Mouse (Mus musculus): ENCODE measurements around the gene Erich6b. TPM values are rescaled to one million over a fixed set of nuclear protein-coding genes. Genes with fewer than 3 reads are reported as not detected.
A peak's percentile ranks its signal among the peaks of the same experiment; 100 is the strongest.

The Erich6b gene
- polyA plus RNA-seq, 1 experiment from 2014 or later = not detected

DNA sequence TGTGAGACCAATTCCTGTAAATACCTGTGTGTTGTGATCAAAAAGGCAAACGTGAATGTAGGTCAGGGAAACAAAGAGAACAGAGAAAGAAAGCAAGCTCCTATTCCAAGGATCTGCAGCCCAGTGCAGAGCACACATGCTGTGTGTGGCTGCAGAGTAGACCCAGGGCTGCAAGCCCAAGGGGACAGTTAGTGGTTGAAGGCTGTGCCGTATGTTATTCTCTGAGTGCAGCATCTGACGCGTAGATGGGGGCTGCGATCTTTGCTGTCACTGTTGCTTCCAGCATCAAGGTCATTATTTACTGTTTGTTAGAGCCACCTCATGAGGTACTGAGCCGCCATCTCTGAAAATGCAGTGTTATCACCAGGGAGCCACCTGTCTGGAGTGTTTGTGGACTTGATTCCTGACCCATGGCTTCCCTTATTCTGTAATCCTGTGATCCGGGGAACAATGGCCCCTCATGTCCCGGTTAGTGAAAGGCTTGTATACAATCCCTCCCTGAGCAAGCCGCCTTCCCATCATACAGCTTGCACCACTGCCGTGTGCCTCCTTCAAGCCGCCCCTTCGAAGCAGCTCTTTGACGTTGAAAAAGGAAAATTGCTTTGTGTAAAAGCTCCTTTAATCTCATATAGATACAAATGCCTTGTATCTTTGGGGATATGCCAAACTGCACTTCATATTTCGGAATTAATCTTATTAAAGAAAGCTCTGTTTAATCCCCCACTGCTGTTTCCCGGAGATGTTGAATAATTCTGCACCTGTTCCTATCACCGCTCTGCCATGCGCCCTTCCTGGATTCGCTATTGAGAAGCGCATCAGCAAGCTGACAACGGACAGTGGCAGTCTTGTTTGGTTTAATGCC lies 5.1 kb downstream of the Erich6b start:
- peaks cover 5% of the 10 kb centered on the region for H3K4me1 ChIP-seq
- no peak overlapping the region for H3K9ac ChIP-seq
- H3K4me2 ChIP-seq (replicated peaks) = no peak overlapping the region
- no peaks in the 10 kb centered on the region for H3K36me3 ChIP-seq
- 0 out of 2 replicates have a peak, but pooled peaks have one; percentile 26 for ATAC-seq (ENCODE audit: low FRiP score, low read depth)
- H3K27ac ChIP-seq = no peak overlapping the region
- no peak overlapping the region for H3K4me3 ChIP-seq
- H3K27me3 ChIP-seq (replicated peaks) = no peaks in the 10 kb centered on the region
- 54% methylated on average over 20 of the region's 20 CpGs for WGBS
- H3K9me3 ChIP-seq = no peaks in the 10 kb centered on the region

GRCm38 (mm10) chr14:75660936-75661335 lies 18.9 kb downstream of the Erich6b start:
- H3K36me3 ChIP-seq = no peaks in the 10 kb centered on the region

DNA sequence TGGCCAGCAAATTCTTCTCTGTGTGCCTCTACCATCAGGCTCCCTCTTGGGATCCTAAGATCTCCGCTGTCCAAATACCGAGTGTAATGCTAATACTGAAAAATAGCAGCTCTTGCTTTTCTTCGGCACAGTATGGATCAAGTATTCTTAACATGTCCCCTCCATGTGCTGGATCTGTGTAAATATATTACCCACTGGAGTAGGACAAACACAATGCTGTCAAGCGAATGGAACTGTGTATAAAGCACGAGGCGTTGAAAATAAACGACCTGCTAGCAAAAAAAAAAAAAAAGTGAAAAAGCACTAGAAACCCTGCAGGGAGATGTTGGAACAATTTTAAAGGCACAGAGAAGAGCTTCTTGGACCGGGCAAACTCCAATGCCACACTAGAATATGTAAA lies 19.5 kb downstream of the Erich6b start:
- Histone ChIP-seq H3K4me2 (replicated peaks) (no peak overlapping the region), H3K27me3 (replicated peaks) (no peaks in the 10 kb centered on the region), H3K27ac (no peak overlapping the region), H3K4me1 (0 out of 2 replicates have a peak, but pooled peaks cover 5% of the 10 kb centered on the region), H3K36me3 (no peaks in the 10 kb centered on the region), H3K9me3 (no peaks in the 10 kb centered on the region), H3K4me3 (no peak overlapping the region), H3K9ac (no peak overlapping the region)
- 41% methylated on average over 8 of the region's 8 CpGs for WGBS
- ATAC-seq (ENCODE audit: low FRiP score, low read depth) = no peak

More at GRCm38 (mm10) chr14:75660936-75661335, 18.9 kb downstream of the Erich6b start:
- Histone ChIP-seq H3K4me3 (no peak overlapping the region), H3K4me1 (0 out of 2 replicates have a peak, but pooled peaks cover 5% of the 10 kb centered on the region), H3K4me2 (replicated peaks) (no peak overlapping the region), H3K27me3 (replicated peaks) (no peaks in the 10 kb centered on the region), H3K9me3 (no peaks in the 10 kb centered on the region), H3K9ac (no peak overlapping the region), H3K27ac (no peak overlapping the region)
- 86% methylated on average over 6 of the region's 6 CpGs for WGBS
- ATAC-seq (ENCODE audit: low FRiP score, low read depth) = no peak

GRCm38 (mm10) chr14:75665430-75666180 lies 23.5 kb downstream of the Erich6b start:
- 84% methylated on average over 2 of the region's 2 CpGs for WGBS
- Histone ChIP-seq H3K4me1 (0 out of 2 replicates have a peak, but pooled peaks cover 5% of the 10 kb centered on the region), H3K9me3 (no peaks in the 10 kb centered on the region), H3K4me3 (no peak overlapping the region), H3K27ac (no peak overlapping the region), H3K27me3 (replicated peaks) (no peaks in the 10 kb centered on the region), H3K4me2 (replicated peaks) (no peak overlapping the region), H3K9ac (no peak overlapping the region), H3K36me3 (no peaks in the 10 kb centered on the region)
- ATAC-seq (ENCODE audit: low FRiP score, low read depth) = no peak

DNA sequence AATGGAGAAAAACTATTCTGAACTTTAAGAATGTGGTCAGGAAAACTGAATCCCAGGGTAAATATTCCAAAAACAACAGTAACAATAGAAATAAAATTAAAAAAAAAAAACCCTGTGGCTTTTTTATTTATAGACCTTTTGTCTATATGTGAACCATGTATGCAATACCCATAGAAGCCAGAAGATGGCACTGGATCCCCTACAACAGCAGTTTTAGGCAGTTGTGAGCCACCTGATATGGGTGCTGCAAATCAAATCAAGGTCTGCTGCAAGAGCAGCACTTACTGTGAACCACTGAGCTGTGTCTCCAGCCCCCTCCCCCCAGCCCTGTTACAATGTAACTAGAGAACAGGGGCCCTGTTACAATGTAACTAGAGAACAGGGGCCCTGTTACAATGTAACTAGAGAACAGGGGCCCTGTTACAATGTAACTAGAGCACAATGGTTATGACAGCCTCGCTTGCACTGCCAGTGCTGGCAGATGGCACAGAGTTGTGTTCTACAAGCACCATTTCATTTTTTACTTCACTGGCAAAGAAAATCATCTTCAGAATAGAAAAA lies 27.1 kb downstream of the Erich6b start:
- ATAC-seq (ENCODE audit: low FRiP score, low read depth) = no peak
- no peak overlapping the region for H3K4me2 ChIP-seq (replicated peaks)
- 75% methylated on average over 1 of the region's 1 CpGs for WGBS
- H3K27ac ChIP-seq = no peak overlapping the region
- H3K9me3 ChIP-seq = no peaks in the 10 kb centered on the region
- H3K4me3 ChIP-seq = no peak overlapping the region
- no peaks in the 10 kb centered on the region for H3K4me1 ChIP-seq
- no peaks in the 10 kb centered on the region for H3K27me3 ChIP-seq (replicated peaks)
- H3K36me3 ChIP-seq = no peaks in the 10 kb centered on the region
- H3K9ac ChIP-seq = no peak overlapping the region

DNA sequence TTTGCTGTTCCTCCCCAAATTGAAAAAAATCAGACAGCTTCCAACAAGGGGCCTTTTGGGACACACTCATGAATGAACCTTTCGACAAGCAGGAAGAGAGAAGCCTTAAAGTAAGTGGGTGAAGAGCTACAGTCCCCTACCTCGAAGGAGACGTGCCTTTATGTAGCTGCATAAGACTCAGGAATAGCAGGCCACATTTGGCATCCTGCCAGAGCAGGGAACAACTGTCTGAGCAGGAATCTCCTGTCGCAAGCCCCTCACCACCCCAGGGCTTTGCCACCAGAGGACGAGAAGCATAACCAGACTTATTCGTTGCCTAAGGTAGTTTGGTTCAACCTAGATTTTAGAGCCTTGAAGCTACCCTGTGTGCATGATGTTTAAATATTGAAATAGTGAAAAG lies 34.3 kb downstream of the Erich6b start:
- Histone ChIP-seq H3K9me3 (no peaks in the 10 kb centered on the region), H3K4me1 (no peaks in the 10 kb centered on the region; the same call in 1 of the 2 replicates), H3K27ac (no peak overlapping the region), H3K27me3 (replicated peaks) (no peaks in the 10 kb centered on the region), H3K36me3 (no peaks in the 10 kb centered on the region), H3K9ac (no peak overlapping the region), H3K4me3 (no peak overlapping the region), H3K4me2 (replicated peaks) (no peak overlapping the region)
- no peak for ATAC-seq (ENCODE audit: low FRiP score, low read depth)
- 61% methylated on average over 6 of the region's 6 CpGs for WGBS

DNA sequence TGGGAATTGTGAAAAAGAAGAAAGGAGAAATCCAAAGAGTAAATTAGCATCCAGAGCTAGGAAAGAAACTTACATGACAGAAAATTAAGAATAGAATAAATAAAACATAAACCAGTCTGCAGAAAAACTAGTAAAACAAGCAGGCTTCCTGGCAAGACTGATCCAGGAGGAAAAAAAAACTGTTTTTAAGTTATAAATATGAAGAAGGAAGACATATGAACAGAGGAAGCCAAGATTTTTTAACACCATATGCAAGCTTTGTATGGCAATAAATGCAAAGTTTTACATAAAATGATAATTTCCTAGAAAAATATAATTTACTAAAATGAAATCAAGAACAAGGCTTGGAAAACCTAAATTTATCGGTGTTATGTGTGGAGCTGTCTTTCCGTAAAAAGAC lies 48.4 kb downstream of the Erich6b start:
- Histone ChIP-seq H3K4me3 (no peak overlapping the region), H3K9ac (no peak overlapping the region), H3K4me1 (no peaks in the 10 kb centered on the region), H3K27me3 (replicated peaks) (no peaks in the 10 kb centered on the region), H3K27ac (no peak overlapping the region), H3K4me2 (replicated peaks) (no peak overlapping the region), H3K9me3 (no peaks in the 10 kb centered on the region), H3K36me3 (no peaks in the 10 kb centered on the region)
- no peak for ATAC-seq (ENCODE audit: low FRiP score, low read depth)
- WGBS = 87% methylated on average over 2 of the region's 2 CpGs

DNA sequence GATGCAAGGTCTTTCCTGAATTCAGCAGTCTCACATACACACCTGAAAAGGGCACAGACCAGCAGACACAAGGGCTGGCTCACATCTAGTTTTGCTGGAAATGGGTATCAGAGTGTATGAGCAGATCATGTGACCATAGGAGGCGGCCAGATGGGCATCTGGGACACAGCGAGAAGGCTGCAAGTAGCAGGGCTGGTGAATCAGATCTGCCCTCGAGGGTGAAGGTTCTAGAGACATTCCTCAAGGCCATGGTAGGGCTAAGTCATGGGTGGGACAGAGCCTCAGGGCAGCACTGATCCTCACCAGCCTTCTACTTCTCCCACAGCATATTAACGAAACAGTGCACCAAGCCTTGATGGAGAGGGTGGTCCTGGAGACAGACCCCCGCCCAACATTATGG lies 54.0 kb downstream of the Erich6b start:
- Histone ChIP-seq H3K27ac (no peak overlapping the region), H3K27me3 (replicated peaks) (no peaks in the 10 kb centered on the region), H3K36me3 (peaks cover 2% of the 10 kb centered on the region; the same call in 1 of the 2 replicates), H3K4me2 (replicated peaks) (no peak overlapping the region), H3K9ac (no peak overlapping the region), H3K9me3 (no peaks in the 10 kb centered on the region), H3K4me1 (no peaks in the 10 kb centered on the region), H3K4me3 (no peak overlapping the region)
- ATAC-seq (ENCODE audit: low FRiP score, low read depth) = no peak
- 84% methylated on average over 5 of the region's 5 CpGs for WGBS

DNA sequence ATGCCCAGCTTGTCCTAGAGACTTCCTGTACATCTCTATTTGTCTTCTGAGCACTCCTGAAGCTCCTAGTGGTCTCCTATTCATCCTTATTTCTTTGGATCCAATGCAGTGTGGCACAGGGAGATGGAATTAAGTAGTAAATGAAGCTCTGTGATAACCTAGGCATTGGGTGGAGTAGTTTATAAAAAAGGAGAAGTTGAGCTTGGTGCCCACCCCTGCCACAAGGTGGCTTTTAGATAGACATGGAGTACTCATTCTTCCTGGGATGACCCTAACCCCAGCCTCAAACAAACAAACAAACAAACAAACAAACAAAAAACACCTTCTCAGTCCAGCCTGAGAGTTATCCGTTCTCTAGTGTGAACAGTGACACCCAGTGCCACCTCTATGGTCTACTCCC lies 55.9 kb downstream of the Erich6b start:
- no peak overlapping the region for H3K27ac ChIP-seq
- H3K9me3 ChIP-seq = no peaks in the 10 kb centered on the region
- no peak overlapping the region for H3K9ac ChIP-seq
- H3K4me2 ChIP-seq (replicated peaks) = no peak overlapping the region
- no peaks in the 10 kb centered on the region for H3K27me3 ChIP-seq (replicated peaks)
- WGBS = 84% methylated on average over 1 of the region's 1 CpGs
- no peak for ATAC-seq (ENCODE audit: low FRiP score, low read depth)
- H3K36me3 ChIP-seq = peaks cover 9% of the 10 kb centered on the region; the same call in 1 of the 2 replicates
- H3K4me1 ChIP-seq = no peaks in the 10 kb centered on the region
- H3K4me3 ChIP-seq = no peak overlapping the region

- no peak for ATAC-seq (ENCODE audit: low FRiP score, low read depth)
These were observed 64.6 kb downstream of the Erich6b start for GRCm38 (mm10) chr14:75706647-75707046.

GRCm38 (mm10) chr14:75707771-75708170 lies 65.7 kb downstream of the Erich6b start:
- no peak overlapping the region for H3K4me3 ChIP-seq
- no peak for ATAC-seq (ENCODE audit: low FRiP score, low read depth)
- no peaks in the 10 kb centered on the region for H3K9me3 ChIP-seq
- H3K27ac ChIP-seq = no peak overlapping the region
- H3K9ac ChIP-seq = no peak overlapping the region
- H3K4me1 ChIP-seq = 0 out of 2 replicates have a peak, but pooled peaks cover 4% of the 10 kb centered on the region
- peaks cover 43% of the 10 kb centered on the region for H3K36me3 ChIP-seq
- H3K4me2 ChIP-seq (replicated peaks) = no peak overlapping the region
- no peaks in the 10 kb centered on the region for H3K27me3 ChIP-seq (replicated peaks)
- 22% methylated on average over 7 of the region's 7 CpGs for WGBS

More at GRCm38 (mm10) chr14:75706647-75707046, 64.6 kb downstream of the Erich6b start:
- H3K9me3 ChIP-seq = no peaks in the 10 kb centered on the region
- H3K27me3 ChIP-seq (replicated peaks) = no peaks in the 10 kb centered on the region
- no peak overlapping the region for H3K9ac ChIP-seq
- H3K4me1 ChIP-seq = 0 out of 2 replicates have a peak, but pooled peaks cover 4% of the 10 kb centered on the region
- H3K27ac ChIP-seq = no peak overlapping the region
- no peak overlapping the region for H3K4me3 ChIP-seq
- H3K4me2 ChIP-seq (replicated peaks) = no peak overlapping the region
- peaks cover 36% of the 10 kb centered on the region for H3K36me3 ChIP-seq
- WGBS = 89% methylated on average over 4 of the region's 4 CpGs

DNA sequence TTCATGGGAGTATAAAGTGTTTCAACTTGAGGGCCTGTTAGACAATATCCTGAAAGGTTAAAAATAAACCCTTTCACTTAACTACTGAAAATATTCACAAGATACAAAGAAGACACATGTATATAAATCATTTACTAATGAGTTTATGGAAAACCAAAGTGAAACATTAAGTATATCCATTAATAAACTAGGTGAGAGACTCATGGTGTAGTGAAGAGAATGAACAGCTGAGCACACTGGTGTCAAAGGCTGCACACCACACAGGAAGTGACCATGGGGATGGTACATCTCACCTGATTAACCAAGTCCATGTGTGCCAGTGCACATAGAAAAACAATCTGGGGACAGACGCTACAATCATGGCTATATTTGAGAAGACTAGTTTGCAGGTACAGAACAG lies 66.9 kb downstream of the Erich6b start:
- peaks cover 34% of the 10 kb centered on the region for H3K36me3 ChIP-seq
- 0 out of 2 replicates have a peak, but pooled peaks cover 4% of the 10 kb centered on the region for H3K4me1 ChIP-seq
- no peak for ATAC-seq (ENCODE audit: low FRiP score, low read depth)
- H3K4me3 ChIP-seq = no peak overlapping the region
- no peak overlapping the region for H3K9ac ChIP-seq
- WGBS = 93% methylated on average over 1 of the region's 1 CpGs
- H3K27me3 ChIP-seq (replicated peaks) = no peaks in the 10 kb centered on the region
- no peaks in the 10 kb centered on the region for H3K9me3 ChIP-seq
- no peak overlapping the region for H3K4me2 ChIP-seq (replicated peaks)
- H3K27ac ChIP-seq = no peak overlapping the region

Measured in neural tube, embryonic 12.5 days (tissue).